Mouse (Mus musculus) central nervous system, embryonic 14 days (tissue): Measurements from ENCODE around the gene Olfr1123. TPM values are rescaled to one million over a fixed set of nuclear protein-coding genes. Genes with fewer than 3 reads are reported as not detected.

Experiments
- polyA plus RNA-seq: library from polyadenylated mRNA; depleted of rRNA; stranded (reverse); fragments of >200 nt; gene quantifications from 2 replicates; pipeline ENCODE4 v1.2.3, GENCODE M21; 2012; rRNA removed

The Olfr1123 gene
- polyA plus RNA-seq, result not detected in 2 replicates

DNA sequence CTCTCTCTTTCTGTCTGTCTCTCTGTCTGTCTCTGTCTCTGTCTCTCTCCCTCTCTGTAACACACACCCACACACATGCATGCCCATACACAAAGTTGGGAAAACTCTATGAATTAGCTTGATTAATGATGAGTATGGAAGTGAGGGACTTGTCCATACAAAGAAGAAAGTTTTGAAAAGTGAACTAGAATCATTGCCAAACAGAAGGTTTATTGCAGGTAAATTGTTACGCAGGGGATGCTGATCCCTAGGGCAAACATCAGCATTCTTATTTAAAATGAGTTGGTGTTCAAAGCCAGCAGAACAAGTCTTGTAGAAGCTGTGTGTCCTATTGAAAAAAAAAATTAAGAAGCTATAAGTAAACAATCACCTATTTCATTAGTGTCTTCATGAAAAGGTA is at the start of gene Olfr1123:
TSS of gene Olfr1123 (plus strand) at position 301 of the 400 bp plus-strand sequence.

DNA sequence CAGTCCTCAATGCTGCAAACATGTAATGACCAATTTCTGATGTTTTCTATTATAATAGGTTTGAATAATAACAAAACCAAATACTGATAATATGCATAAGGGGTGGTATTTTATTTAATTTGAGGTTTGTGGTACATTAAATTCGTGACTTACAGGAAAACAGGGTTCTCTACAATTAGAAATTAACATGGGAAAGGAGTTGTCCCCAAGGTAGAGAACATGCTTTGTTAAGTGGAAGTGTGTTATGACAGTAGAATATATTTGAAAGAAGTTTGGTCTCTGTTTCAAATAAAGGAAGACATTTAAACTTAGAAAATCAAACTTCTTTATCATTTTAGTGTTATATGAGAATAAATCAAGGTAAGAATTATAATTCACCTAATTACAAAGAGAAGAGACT is 46.8 kb upstream of the Olfr1123 start, which contains the start of gene Olfr1121:
TSS of gene Olfr1121 (plus strand) at position 301 of the 400 bp plus-strand sequence.

DNA sequence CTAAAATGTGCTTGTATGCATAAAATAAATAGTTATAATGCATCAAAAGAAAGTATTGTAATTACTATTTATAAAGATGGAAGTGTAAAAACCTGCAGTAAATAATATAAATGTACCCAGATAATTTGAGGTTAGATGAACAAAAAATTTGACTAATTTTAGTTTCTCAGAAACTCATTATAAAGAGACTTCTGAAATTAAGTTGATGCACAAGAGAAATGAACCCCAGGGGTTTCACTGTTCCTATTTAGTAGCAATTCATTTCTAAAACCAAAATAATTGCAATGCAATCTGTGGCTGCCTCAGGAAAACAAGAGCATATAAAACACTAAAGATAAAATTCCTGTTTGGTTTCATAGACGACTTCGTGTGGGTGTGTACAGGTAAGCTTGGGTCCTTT is 30.9 kb upstream of the Olfr1123 start, which contains the start of gene Olfr1122:
TSS of gene Olfr1122 (plus strand) at position 301 of the 400 bp plus-strand sequence.

DNA sequence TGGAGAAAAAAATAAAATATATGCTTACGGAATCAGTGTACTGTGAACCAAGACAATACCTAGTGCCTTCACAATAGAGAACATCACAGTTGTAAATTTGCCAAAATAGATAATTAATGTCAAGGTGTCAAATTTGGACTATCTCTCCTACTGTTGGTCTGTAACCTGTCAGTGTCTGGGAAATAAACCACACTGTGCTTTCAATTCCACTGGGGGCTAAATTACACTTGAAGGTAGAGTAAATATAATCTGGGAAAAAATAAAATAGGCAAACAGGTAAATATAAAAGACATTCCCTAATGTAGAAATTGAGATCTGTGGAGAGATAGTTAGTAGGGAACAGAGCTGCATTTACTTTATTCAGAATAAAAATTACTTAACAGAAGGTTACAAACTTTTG is 13.5 kb downstream of the Olfr1123 start, which contains the start of gene Olfr1124:
TSS of gene Olfr1124 (plus strand) at position 301 of the 400 bp plus-strand sequence.

DNA sequence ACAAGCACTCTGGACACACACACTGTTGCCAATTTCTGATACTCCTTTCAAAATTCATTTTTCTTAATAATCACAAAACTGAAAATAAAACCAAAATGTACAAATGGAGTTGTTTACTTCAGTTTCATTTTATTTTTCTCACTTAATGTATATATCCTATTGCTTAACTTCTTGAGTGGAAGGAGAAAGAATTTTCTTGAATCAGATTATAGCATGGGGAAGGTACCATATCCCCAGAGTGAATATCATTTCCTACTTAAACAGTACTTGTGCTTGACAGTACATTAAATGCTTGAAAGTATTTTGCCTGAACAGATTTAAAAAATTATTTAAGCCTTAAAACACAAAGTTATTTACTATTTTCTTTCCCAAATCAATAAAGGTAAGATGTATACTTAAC is 37.2 kb downstream of the Olfr1123 start, which contains the start of gene Olfr1126:
TSS of gene Olfr1126 (plus strand) at position 301 of the 400 bp plus-strand sequence.

Other genes with a start within 250 kb of the Olfr1123 start
- gene Olfr1112, start 228.8 kb upstream of the Olfr1123 start, polyA plus RNA-seq, result not detected in 2 replicates
- not detected in 2 replicates for gene Olfr1113, start 207.7 kb upstream of the Olfr1123 start, polyA plus RNA-seq
- gene Olfr1115, start 168.6 kb upstream of the Olfr1123 start, polyA plus RNA-seq, result not detected in 2 replicates
- not detected in 2 replicates for gene Olfr1116, start 149.1 kb upstream of the Olfr1123 start, polyA plus RNA-seq
- gene Olfr1118, start 109.1 kb upstream of the Olfr1123 start, polyA plus RNA-seq, result not detected in 2 replicates
- gene Olfr1120, start 61.8 kb upstream of the Olfr1123 start, polyA plus RNA-seq, result not detected in 2 replicates
- gene Olfr1121, start 46.7 kb upstream of the Olfr1123 start, polyA plus RNA-seq, result not detected in 2 replicates
- not detected in 2 replicates for gene Olfr1122, start 30.8 kb upstream of the Olfr1123 start, polyA plus RNA-seq
- not detected in 2 replicates for gene Olfr1124, start 13.6 kb downstream of the Olfr1123 start, polyA plus RNA-seq
- not detected in 2 replicates for gene Olfr1126, start 37.3 kb downstream of the Olfr1123 start, polyA plus RNA-seq
- not detected in 2 replicates for gene Pramel7, start 80.5 kb downstream of the Olfr1123 start, polyA plus RNA-seq
- gene Pramel6, start 89.9 kb downstream of the Olfr1123 start, polyA plus RNA-seq, result not detected in 2 replicates
- gene Olfr153, start 115.2 kb downstream of the Olfr1123 start, polyA plus RNA-seq, result not detected in 2 replicates
- gene Olfr1128, start 128.9 kb downstream of the Olfr1123 start, polyA plus RNA-seq, result not detected in 2 replicates
- not detected in 2 replicates for gene Olfr1129, start 157.3 kb downstream of the Olfr1123 start, polyA plus RNA-seq
- not detected in 2 replicates for gene Olfr1130, start 189.6 kb downstream of the Olfr1123 start, polyA plus RNA-seq
- gene Olfr1131, start 210.5 kb downstream of the Olfr1123 start, polyA plus RNA-seq, result not detected in 2 replicates
- not detected in 2 replicates for gene Olfr1132, start 220.9 kb downstream of the Olfr1123 start, polyA plus RNA-seq
- gene Olfr1133, start 230.7 kb downstream of the Olfr1123 start, polyA plus RNA-seq, result not detected in 2 replicates
- gene Olfr1134, start 241.8 kb downstream of the Olfr1123 start, polyA plus RNA-seq, result not detected in 2 replicates